ENCODE assay signal across 8 mouse cellular contexts in the genomic region with DNA sequence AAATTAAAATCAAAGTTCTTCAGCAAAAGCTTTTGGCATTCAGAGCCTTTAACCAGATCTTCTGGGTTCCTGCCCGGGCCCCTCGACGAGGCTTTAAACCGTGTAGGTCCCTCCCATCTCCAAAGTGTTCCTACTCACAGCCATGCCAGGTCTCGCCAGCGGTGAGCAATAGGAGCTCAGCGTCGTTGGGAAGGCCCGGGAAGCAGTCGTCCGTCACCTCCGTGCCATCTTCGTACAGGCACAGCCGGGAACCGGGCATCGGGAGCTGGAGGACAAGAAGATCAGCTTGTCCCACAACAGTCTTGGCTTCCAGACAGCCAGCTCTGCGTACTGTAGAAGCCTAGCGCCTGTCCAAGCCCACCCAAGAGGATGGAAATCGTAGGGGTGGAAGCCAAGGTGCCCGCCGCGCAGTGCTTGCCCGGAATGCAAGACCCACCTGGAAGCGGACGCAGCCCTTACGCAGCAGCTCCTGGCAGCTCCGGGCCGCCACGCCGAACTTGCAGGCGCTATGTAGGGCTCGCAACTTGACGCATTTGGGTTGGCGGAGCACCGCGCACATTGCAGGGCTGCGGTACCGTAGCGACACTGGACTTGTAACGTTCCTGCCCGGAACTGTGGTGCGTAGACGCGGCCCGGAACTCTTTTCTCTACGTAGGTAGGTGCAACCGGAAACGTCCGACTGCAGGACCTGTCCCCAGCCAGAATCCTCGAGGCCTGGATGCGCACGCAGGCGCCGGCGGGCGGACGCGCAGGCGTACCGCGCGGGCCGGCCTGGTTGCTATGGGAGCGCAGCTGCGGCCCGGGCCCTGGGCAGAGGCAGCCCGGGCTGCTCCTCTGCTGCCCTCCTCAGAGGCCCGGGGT. TPM values are rescaled to one million over a fixed set of nuclear protein-coding genes. Genes with fewer than 3 reads are reported as not detected.
A peak's percentile ranks its signal among the peaks of the same experiment; 100 is the strongest.
DNase-seq lines count a peak whose midpoint lies in the region; ATAC-seq and TF ChIP-seq lines count a peak whose summit lies in the region.

A gene (minus strand): TSS at position 696 of the 861 bp plus-strand sequence.
A gene (plus strand): TSS at position 764 of the 861 bp plus-strand sequence.

- no peak for TF ChIP-seq POLR2A in ES-Bruce4 (IDR thresholded peaks at IDR 0.05; ENCODE audit: insufficient read depth, low read length)

- 2% methylated on average over 68 of the region's 68 CpGs for WGBS in forebrain, embryonic 14.5 days
- 1% methylated on average over 63 of the region's 68 CpGs for WGBS in neural tube, embryonic 15.5 days

- no peaks in the 10 kb centered on the region for H3K36me3 ChIP-seq in ES-Bruce4 (ENCODE audit: control insufficient read depth, insufficient read depth, low read length, poor library complexity, severe bottlenecking)
- H3K36me3 ChIP-seq in forebrain, embryonic 14.5 days (ENCODE audit: control insufficient read depth, insufficient read depth, low read length) = peaks cover 29% of the 10 kb centered on the region
- H3K36me3 ChIP-seq in neural tube, embryonic 15.5 days = peaks cover 31% of the 10 kb centered on the region

- TF ChIP-seq EP300 in ES-Bruce4 (IDR thresholded peaks at IDR 0.05; ENCODE audit: insufficient read depth, low read depth, low read length) = peak; percentile 70; the same call in 1 of the 2 replicates

- TF ChIP-seq CTCF in ES-Bruce4 (IDR thresholded peaks at IDR 0.05; ENCODE audit: low read depth, low read length) = no peak

- peak within 1 kb of the TSS; percentile 33 for H3K9ac ChIP-seq in ES-Bruce4 (ENCODE audit: low read depth, poor library complexity, severe bottlenecking)
- H3K9ac ChIP-seq in forebrain, embryonic 14.5 days (ENCODE audit: low read length) = peak within 1 kb of the TSS; percentile 90
- H3K9ac ChIP-seq in neural tube, embryonic 15.5 days (replicated peaks) = peak within 1 kb of the TSS; percentile 89

- peak within 1 kb of the TSS; percentile 81 for H3K4me3 ChIP-seq in ES-Bruce4 (ENCODE audit: low read depth, low read length)
- peak within 1 kb of the TSS; percentile 90 for H3K4me3 ChIP-seq in forebrain, embryonic 14.5 days (ENCODE audit: low read depth, low read length)
- peak within 1 kb of the TSS; percentile 88 for H3K4me3 ChIP-seq in neural tube, embryonic 15.5 days (replicated peaks)

- no peaks in the 10 kb centered on the region for H3K9me3 ChIP-seq in ES-Bruce4 (replicated peaks; ENCODE audit: control insufficient read depth, insufficient read depth, low read length, poor library complexity, severe bottlenecking)
- no peaks in the 10 kb centered on the region for H3K9me3 ChIP-seq in forebrain, embryonic 14.5 days (replicated peaks; ENCODE audit: control insufficient read depth, low read length)
- no peaks in the 10 kb centered on the region for H3K9me3 ChIP-seq in neural tube, embryonic 15.5 days (replicated peaks)

- H3K4me1 ChIP-seq in ES-Bruce4 (ENCODE audit: control insufficient read depth, insufficient read depth, low read length) = no peaks in the 10 kb centered on the region
- peaks cover 10% of the 10 kb centered on the region; the same call in 1 of the 2 replicates for H3K4me1 ChIP-seq in forebrain, embryonic 14.5 days (ENCODE audit: control insufficient read depth, insufficient read depth, low read length)
- peaks cover 46% of the 10 kb centered on the region for H3K4me1 ChIP-seq in neural tube, embryonic 15.5 days

- H3K27ac ChIP-seq in ES-Bruce4 (ENCODE audit: insufficient read depth, low read length) = no peak within 1 kb of the TSS
- H3K27ac ChIP-seq in forebrain, embryonic 14.5 days (ENCODE audit: low read depth, low read length) = peak within 1 kb of the TSS; percentile 55; the same call in 1 of the 2 replicates
- H3K27ac ChIP-seq in neural tube, embryonic 15.5 days (replicated peaks) = peak within 1 kb of the TSS; percentile 78

- peak within 1 kb of the TSS; percentile 81 for H3K4me2 ChIP-seq in forebrain, embryonic 14.5 days (ENCODE audit: low read length)
- H3K4me2 ChIP-seq in neural tube, embryonic 15.5 days = peak within 1 kb of the TSS; percentile 93

- ATAC-seq in cerebellum, adult (ENCODE audit: insufficient number of reproducible peaks, low FRiP score, low TSS enrichment) = peak; percentile 94
- peak; percentile 99 for ATAC-seq in forebrain, embryonic 14.5 days
- peak; percentile 97 for ATAC-seq in neural tube, embryonic 15.5 days (ENCODE audit: low FRiP score)

- intact Hi-C loops in heart, postnatal 14 days (cut with DNase I) = loop anchor here (2.0 kb wide), 1 partner anchor 36 kb away; a partner anchor contains a TSS

- no peaks in the 10 kb centered on the region for H3K27me3 ChIP-seq in ES-Bruce4 (ENCODE audit: control insufficient read depth, insufficient read depth, low read length, poor library complexity, severe bottlenecking)
- H3K27me3 ChIP-seq in forebrain, embryonic 14.5 days (replicated peaks; ENCODE audit: control insufficient read depth, insufficient read depth, low read length) = no peaks in the 10 kb centered on the region
- no peaks in the 10 kb centered on the region for H3K27me3 ChIP-seq in neural tube, embryonic 15.5 days (replicated peaks)

- peak; percentile 96 for DNase-seq in forebrain, embryonic 14.5 days (ENCODE audit: low spot score)
- peak; percentile 95 to 97 for DNase-seq in heart, postnatal 14 days
- peak; percentile 96 for DNase-seq in layer of hippocampus, adult 11-12 months (ENCODE audit: low spot score)
- peak; percentile 92 to 93 for DNase-seq in lung, adult 18-20 months
- peak; percentile 94 for DNase-seq in testis, postnatal 14 days (ENCODE audit: low spot score)

RNA-seq across cellular contexts. Expression of the first gene that starts in this region (rescaled TPM):
- polyA plus RNA-seq in ES-Bruce4 (2011; ENCODE audit: insufficient read depth, insufficient read length, low read depth, missing spikeins) = 17.3 and 18.5 TPM in 2 replicates
- 7.4 and 8.6 TPM in 2 replicates for polyA plus RNA-seq in forebrain, embryonic 14.5 days (2014; fragmentation: Nextera tagmentation; extraction: Ambion mirVana)
- total RNA-seq in heart, postnatal 14 days (2021) = 1 to 10 TPM; 3.7 to 4.9 TPM
- polyA plus RNA-seq in neural tube, embryonic 15.5 days (2015; fragmentation: Nextera tagmentation; extraction: Ambion mirVana) = 11.3 and 12.6 TPM in 2 replicates

RNA-seq across cellular contexts. Expression of the second gene that starts in this region (rescaled TPM):
- 17.6 and 20.2 TPM in 2 replicates for polyA plus RNA-seq in ES-Bruce4 (2011; ENCODE audit: insufficient read depth, insufficient read length, low read depth, missing spikeins)
- polyA plus RNA-seq in forebrain, embryonic 14.5 days (2014; fragmentation: Nextera tagmentation; extraction: Ambion mirVana) = 13.2 and 16.8 TPM in 2 replicates
- 10 to 100 TPM; 25.1 to 26.4 TPM for total RNA-seq in heart, postnatal 14 days (2021)
- polyA plus RNA-seq in neural tube, embryonic 15.5 days (2015; fragmentation: Nextera tagmentation; extraction: Ambion mirVana) = 15.6 and 17.5 TPM in 2 replicates

Comparison
In these comparisons a context has a peak if more than half of its experiments do, and no peak if none do; other contexts are left out.
1. H3K9ac ChIP-seq: peak in every context shown above with its lines; median percentile 90 in forebrain, embryonic 14.5 days; 89 in neural tube, embryonic 15.5 days; 33 in ES-Bruce4.